Mouse (Mus musculus): ENCODE results near the gene Mcm3. TPM values are rescaled to one million over a fixed set of nuclear protein-coding genes. Genes with fewer than 3 reads are reported as not detected.
"Not testable (repeated sequence)": the region's sequence is repeated elsewhere in the genome, so short reads cannot be mapped to it uniquely, and the experiment has no call there.

Mcm3 gene
- polyA plus RNA-seq, 1 experiment from 2014 or later = 185 TPM

- not testable (repeated sequence) for H3K4me3 ChIP-seq (ENCODE audit: low read length); ATAC-seq (ENCODE audit: low FRiP score, low TSS enrichment); H3K27me3 ChIP-seq (ENCODE audit: control insufficient read depth, insufficient read depth, low read length); H3K36me3 ChIP-seq (ENCODE audit: control insufficient read depth, insufficient read depth, low read length); H3K4me1 ChIP-seq (ENCODE audit: control insufficient read depth, insufficient read depth, low read length); H3K4me2 ChIP-seq (replicated peaks; ENCODE audit: low read depth, low read length); H3K27ac ChIP-seq (ENCODE audit: low read depth, low read length); H3K9me3 ChIP-seq (ENCODE audit: control insufficient read depth, low read length); H3K9ac ChIP-seq (ENCODE audit: low read depth, low read length)
- 80% methylated on average over 1 of the region's 1 CpGs for WGBS
Measured at GRCm38 (mm10) chr1:20790517-20790916, 29.6 kb downstream of the Mcm3 start, which contains the start of gene Il17f. Il17f (minus strand) TSS chr1:20790617.

GRCm38 (mm10) chr1:20788419-20788818, 31.7 kb downstream of the Mcm3 start:
- Histone ChIP-seq H3K9me3 (ENCODE audit: control insufficient read depth, low read length) (no peaks in the 10 kb centered on the region), H3K36me3 (ENCODE audit: control insufficient read depth, insufficient read depth, low read length) (no peaks in the 10 kb centered on the region), H3K9ac (ENCODE audit: low read depth, low read length) (no peak overlapping the region), H3K4me2 (replicated peaks; ENCODE audit: low read depth, low read length) (no peak overlapping the region; the same call in 1 of the 2 replicates), H3K27ac (ENCODE audit: low read depth, low read length) (no peak overlapping the region), H3K4me1 (ENCODE audit: control insufficient read depth, insufficient read depth, low read length) (no peaks in the 10 kb centered on the region), H3K4me3 (ENCODE audit: low read length) (no peak overlapping the region), H3K27me3 (ENCODE audit: control insufficient read depth, insufficient read depth, low read length) (no peaks in the 10 kb centered on the region)
- ATAC-seq (ENCODE audit: low FRiP score, low TSS enrichment) = peak; percentile 60; the same call in 1 of the 2 replicates
- 36% methylated on average over 10 of the region's 10 CpGs for WGBS

- Histone ChIP-seq H3K4me2 (replicated peaks; ENCODE audit: low read depth, low read length) (no peak overlapping the region), H3K36me3 (ENCODE audit: control insufficient read depth, insufficient read depth, low read length) (no peaks in the 10 kb centered on the region), H3K27ac (ENCODE audit: low read depth, low read length) (no peak overlapping the region), H3K27me3 (ENCODE audit: control insufficient read depth, insufficient read depth, low read length) (no peaks in the 10 kb centered on the region), H3K4me3 (ENCODE audit: low read length) (no peak overlapping the region), H3K9me3 (ENCODE audit: control insufficient read depth, low read length) (no peaks in the 10 kb centered on the region), H3K9ac (ENCODE audit: low read depth, low read length) (no peak overlapping the region), H3K4me1 (ENCODE audit: control insufficient read depth, insufficient read depth, low read length) (no peaks in the 10 kb centered on the region)
- WGBS = 34% methylated on average over 8 of the region's 8 CpGs
- ATAC-seq (ENCODE audit: low FRiP score, low TSS enrichment) = 0 out of 2 replicates have a peak, but pooled peaks have one; percentile 24
Measured at GRCm38 (mm10) chr1:20787046-20787445, 33.1 kb downstream of the Mcm3 start.

GRCm38 (mm10) chr1:20778366-20778765, 41.7 kb downstream of the Mcm3 start:
- H3K4me2 ChIP-seq (replicated peaks; ENCODE audit: low read depth, low read length) = no peak overlapping the region
- no peaks in the 10 kb centered on the region for H3K36me3 ChIP-seq (ENCODE audit: control insufficient read depth, insufficient read depth, low read length)
- no peak overlapping the region for H3K9ac ChIP-seq (ENCODE audit: low read depth, low read length)
- 78% methylated on average over 2 of the region's 2 CpGs for WGBS
- H3K27ac ChIP-seq (ENCODE audit: low read depth, low read length) = no peak overlapping the region
- H3K27me3 ChIP-seq (ENCODE audit: control insufficient read depth, insufficient read depth, low read length) = no peaks in the 10 kb centered on the region
- no peak for ATAC-seq (ENCODE audit: low FRiP score, low TSS enrichment)
- no peaks in the 10 kb centered on the region for H3K9me3 ChIP-seq (ENCODE audit: control insufficient read depth, low read length)
- no peaks in the 10 kb centered on the region for H3K4me1 ChIP-seq (ENCODE audit: control insufficient read depth, insufficient read depth, low read length)
- no peak overlapping the region for H3K4me3 ChIP-seq (ENCODE audit: low read length)

- 88% methylated on average over 4 of the region's 4 CpGs for WGBS
Measured at GRCm38 (mm10) chr1:20774026-20774730, 45.9 kb downstream of the Mcm3 start.

GRCm38 (mm10) chr1:20766526-20766925, 53.6 kb downstream of the Mcm3 start:
- Histone ChIP-seq H3K4me2 (replicated peaks; ENCODE audit: low read depth, low read length) (no peak overlapping the region), H3K36me3 (ENCODE audit: control insufficient read depth, insufficient read depth, low read length) (no peaks in the 10 kb centered on the region), H3K4me3 (ENCODE audit: low read length) (no peak overlapping the region), H3K27ac (ENCODE audit: low read depth, low read length) (no peak overlapping the region), H3K27me3 (ENCODE audit: control insufficient read depth, insufficient read depth, low read length) (no peaks in the 10 kb centered on the region), H3K9me3 (ENCODE audit: control insufficient read depth, low read length) (no peaks in the 10 kb centered on the region), H3K4me1 (ENCODE audit: control insufficient read depth, insufficient read depth, low read length) (no peaks in the 10 kb centered on the region), H3K9ac (ENCODE audit: low read depth, low read length) (no peak overlapping the region)
- 49% methylated on average over 6 of the region's 6 CpGs for WGBS
- ATAC-seq (ENCODE audit: low FRiP score, low TSS enrichment) = peak; percentile 68; the same call in 1 of the 2 replicates

More at GRCm38 (mm10) chr1:20774026-20774730, 45.9 kb downstream of the Mcm3 start:
- H3K27me3 ChIP-seq (ENCODE audit: control insufficient read depth, insufficient read depth, low read length); H3K27ac ChIP-seq (ENCODE audit: low read depth, low read length); H3K9me3 ChIP-seq (ENCODE audit: control insufficient read depth, low read length); ATAC-seq (ENCODE audit: low FRiP score, low TSS enrichment); H3K4me3 ChIP-seq (ENCODE audit: low read length); H3K9ac ChIP-seq (ENCODE audit: low read depth, low read length); H3K4me2 ChIP-seq (replicated peaks; ENCODE audit: low read depth, low read length); H3K36me3 ChIP-seq (ENCODE audit: control insufficient read depth, insufficient read depth, low read length); H3K4me1 ChIP-seq (ENCODE audit: control insufficient read depth, insufficient read depth, low read length): not testable (repeated sequence)

GRCm38 (mm10) chr1:20761411-20761810, 58.7 kb downstream of the Mcm3 start:
- Histone ChIP-seq H3K4me2 (replicated peaks; ENCODE audit: low read depth, low read length) (no peak overlapping the region), H3K27me3 (ENCODE audit: control insufficient read depth, insufficient read depth, low read length) (no peaks in the 10 kb centered on the region), H3K4me3 (ENCODE audit: low read length) (no peak overlapping the region), H3K9ac (ENCODE audit: low read depth, low read length) (no peak overlapping the region), H3K4me1 (ENCODE audit: control insufficient read depth, insufficient read depth, low read length) (no peaks in the 10 kb centered on the region), H3K27ac (ENCODE audit: low read depth, low read length) (no peak overlapping the region), H3K9me3 (ENCODE audit: control insufficient read depth, low read length) (no peaks in the 10 kb centered on the region), H3K36me3 (ENCODE audit: control insufficient read depth, insufficient read depth, low read length) (no peaks in the 10 kb centered on the region)
- 73% methylated on average over 4 of the region's 4 CpGs for WGBS
- ATAC-seq (ENCODE audit: low FRiP score, low TSS enrichment) = no peak

GRCm38 (mm10) chr1:20760331-20760730, 59.8 kb downstream of the Mcm3 start:
- Histone ChIP-seq H3K27me3 (ENCODE audit: control insufficient read depth, insufficient read depth, low read length) (no peaks in the 10 kb centered on the region), H3K4me2 (replicated peaks; ENCODE audit: low read depth, low read length) (no peak overlapping the region), H3K9ac (ENCODE audit: low read depth, low read length) (no peak overlapping the region), H3K27ac (ENCODE audit: low read depth, low read length) (no peak overlapping the region), H3K9me3 (ENCODE audit: control insufficient read depth, low read length) (no peaks in the 10 kb centered on the region), H3K4me1 (ENCODE audit: control insufficient read depth, insufficient read depth, low read length) (no peaks in the 10 kb centered on the region), H3K36me3 (ENCODE audit: control insufficient read depth, insufficient read depth, low read length) (no peaks in the 10 kb centered on the region), H3K4me3 (ENCODE audit: low read length) (no peak overlapping the region)
- no peak for ATAC-seq (ENCODE audit: low FRiP score, low TSS enrichment)
- WGBS = 88% methylated on average over 5 of the region's 5 CpGs

GRCm38 (mm10) chr1:20759799-20760198, 60.3 kb downstream of the Mcm3 start:
- Histone ChIP-seq H3K4me3 (ENCODE audit: low read length) (no peak overlapping the region), H3K27me3 (ENCODE audit: control insufficient read depth, insufficient read depth, low read length) (no peaks in the 10 kb centered on the region), H3K4me1 (ENCODE audit: control insufficient read depth, insufficient read depth, low read length) (no peaks in the 10 kb centered on the region), H3K9ac (ENCODE audit: low read depth, low read length) (no peak overlapping the region), H3K9me3 (ENCODE audit: control insufficient read depth, low read length) (no peaks in the 10 kb centered on the region), H3K4me2 (replicated peaks; ENCODE audit: low read depth, low read length) (no peak overlapping the region), H3K36me3 (ENCODE audit: control insufficient read depth, insufficient read depth, low read length) (no peaks in the 10 kb centered on the region), H3K27ac (ENCODE audit: low read depth, low read length) (no peak overlapping the region)
- no peak for ATAC-seq (ENCODE audit: low FRiP score, low TSS enrichment)
- WGBS = 84% methylated on average over 10 of the region's 10 CpGs

Measured in kidney, embryonic 14.5 days (tissue).